Mouse (Mus musculus): Measurements from ENCODE around the gene Prrc2b.

GRCm38 (mm10) chr2:32215576-32215975 lies 64.7 kb downstream of the Prrc2b start:
- no peak for TF ChIP-seq CTCF (IDR thresholded peaks at IDR 0.05; ENCODE audit: control insufficient read depth, insufficient read depth, insufficient replicate concordance, low read depth, low read length)
- TF ChIP-seq POLR2A (IDR thresholded peaks at IDR 0.05; ENCODE audit: control insufficient read depth, low read depth, low read length): no peak

Measured in testis, adult 2 months (tissue).